Mouse (Mus musculus) c-Kit-positive CD71-positive TER-119-positive erythroid progenitor cells, embryonic 14.5 days (primary cell): Measurements from ENCODE around the gene Rbm15.
"Not testable (repeated sequence)": the region's sequence is repeated elsewhere in the genome, so short reads cannot be mapped to it uniquely, and the experiment has no call there.

ENCODE experiments used
- DNase-seq: peaks from one replicate; pipeline ENCODE4 v3.0.0-alpha.2; 2013; ENCODE audit warnings: low spot score

The Rbm15 gene

DNA sequence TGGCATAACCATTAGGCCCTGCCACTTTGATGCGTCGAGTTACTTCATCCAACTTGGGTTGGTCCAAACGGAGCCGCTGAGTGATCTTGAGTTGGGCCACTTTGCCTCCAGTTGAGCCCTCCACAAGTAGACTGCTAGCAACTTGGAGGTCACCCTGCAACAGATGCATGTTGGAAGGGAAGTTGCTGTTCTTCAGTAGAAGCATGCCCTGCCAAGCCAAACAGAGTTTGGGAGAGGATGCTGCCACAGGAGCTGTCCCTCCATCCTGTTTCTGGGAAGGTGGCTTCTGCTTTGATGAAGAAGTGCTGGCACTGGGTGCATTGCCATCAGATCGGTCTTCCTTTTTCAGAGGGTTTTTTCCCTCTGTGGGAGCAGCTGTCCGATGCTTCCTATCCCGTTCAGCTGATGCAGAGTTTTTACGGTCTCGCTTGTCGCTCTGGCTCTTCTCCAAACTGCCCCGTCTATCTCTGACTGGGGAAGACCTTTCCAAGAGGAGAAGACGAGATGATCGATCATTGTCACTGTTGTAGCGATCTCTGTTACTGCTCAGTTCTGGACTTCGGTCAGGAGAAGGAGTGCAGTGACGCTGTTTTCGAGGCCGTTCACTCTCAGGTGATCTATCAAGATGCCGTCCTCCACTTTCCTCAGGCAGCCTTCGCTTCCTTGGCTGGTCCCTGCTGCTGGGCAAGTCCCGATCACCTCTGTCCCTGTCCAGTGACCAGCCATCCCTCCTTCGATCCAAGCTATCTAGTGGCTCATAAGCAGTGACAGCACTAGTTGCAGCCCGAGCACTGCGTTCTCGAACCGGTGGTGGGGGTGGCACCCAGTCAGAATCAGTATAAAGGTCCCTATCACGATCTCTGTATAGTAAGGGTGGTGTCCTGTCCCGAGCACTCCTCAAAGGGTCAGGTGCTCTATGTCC, 2.7 kb downstream of the Rbm15 start:
- no peak for DNase-seq

DNA sequence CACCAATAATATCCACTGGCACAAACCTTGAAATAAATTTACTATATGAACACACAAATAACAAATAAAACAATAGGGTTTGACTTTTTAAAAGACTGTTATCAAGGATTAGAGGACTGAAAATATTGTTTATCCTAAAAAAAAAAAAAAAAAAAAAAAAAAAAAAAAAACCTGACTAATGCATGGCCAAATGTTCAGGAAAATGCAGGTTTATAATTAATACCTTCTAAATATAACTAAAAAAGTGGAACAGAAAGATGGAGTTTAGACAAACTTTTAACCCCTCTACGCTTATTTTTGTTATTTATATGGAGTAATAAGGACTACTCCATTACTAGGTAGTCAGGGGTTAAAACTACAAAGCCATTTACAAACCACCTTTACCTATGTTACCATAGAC, 7.0 kb downstream of the Rbm15 start:
- no peak for DNase-seq

- DNase-seq = no peak
These were observed 11.7 kb downstream of the Rbm15 start for GRCm38 (mm10) chr3:107321776-107322175.

- no peak for DNase-seq
These were observed 12.3 kb downstream of the Rbm15 start for GRCm38 (mm10) chr3:107321141-107321540.

DNA sequence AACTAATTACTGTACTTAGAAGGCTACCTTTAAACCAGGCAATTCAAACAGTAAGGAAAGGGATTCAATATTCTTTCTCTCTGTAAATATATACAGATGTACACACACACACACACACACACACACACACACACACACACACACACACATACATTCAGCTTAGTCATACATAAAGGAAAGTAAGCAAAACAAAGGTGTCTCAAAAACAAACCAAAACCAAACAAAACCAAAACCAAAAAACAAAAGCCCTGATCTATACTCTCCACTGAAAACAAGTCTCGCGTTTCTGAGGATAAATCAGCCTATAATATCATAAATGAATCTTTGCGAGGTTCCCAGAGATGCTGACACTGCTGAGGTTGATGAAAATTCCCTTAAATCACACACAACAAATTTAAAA, 16.1 kb downstream of the Rbm15 start:
- no peak for DNase-seq

GRCm38 (mm10) chr3:107296917-107297316, 36.6 kb downstream of the Rbm15 start:
- DNase-seq = not testable (repeated sequence)

GRCm38 (mm10) chr3:107295672-107296360, 37.7 kb downstream of the Rbm15 start:
- DNase-seq = no peak

DNA sequence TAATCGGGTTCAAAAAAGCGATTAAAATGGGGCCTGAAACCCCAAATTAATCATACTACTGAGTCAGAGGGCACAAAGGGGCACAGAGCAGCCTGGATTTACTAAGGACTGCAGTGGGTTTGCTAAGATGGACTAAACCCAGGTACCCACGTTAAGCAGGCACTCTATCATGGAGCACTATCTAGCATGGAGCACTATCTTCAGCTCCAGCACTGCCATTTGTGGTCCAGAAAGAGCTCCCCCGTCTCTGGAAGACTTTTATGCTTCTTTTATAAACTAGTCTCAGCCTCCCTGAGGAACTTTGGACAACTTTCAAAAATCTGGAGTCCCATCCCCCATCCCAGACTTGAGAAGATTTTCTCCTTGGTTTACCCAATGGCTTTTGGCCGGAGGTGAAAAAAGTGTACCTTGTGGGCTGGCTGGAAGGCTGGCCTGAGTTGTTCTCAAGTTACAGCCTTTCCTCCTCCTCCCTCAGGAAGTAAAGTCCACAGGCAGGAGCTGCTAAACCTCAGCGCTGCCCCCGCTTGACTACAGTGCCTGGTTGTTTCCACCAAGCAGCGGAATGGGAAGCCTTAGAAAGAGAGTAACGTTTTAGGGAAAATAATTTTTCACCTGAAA, 42.6 kb downstream of the Rbm15 start, which contains the start of gene Slc16a4:
Slc16a4 (plus strand) TSS at position 467 of the 618 bp plus-strand sequence.
- DNase-seq = no peak

DNA sequence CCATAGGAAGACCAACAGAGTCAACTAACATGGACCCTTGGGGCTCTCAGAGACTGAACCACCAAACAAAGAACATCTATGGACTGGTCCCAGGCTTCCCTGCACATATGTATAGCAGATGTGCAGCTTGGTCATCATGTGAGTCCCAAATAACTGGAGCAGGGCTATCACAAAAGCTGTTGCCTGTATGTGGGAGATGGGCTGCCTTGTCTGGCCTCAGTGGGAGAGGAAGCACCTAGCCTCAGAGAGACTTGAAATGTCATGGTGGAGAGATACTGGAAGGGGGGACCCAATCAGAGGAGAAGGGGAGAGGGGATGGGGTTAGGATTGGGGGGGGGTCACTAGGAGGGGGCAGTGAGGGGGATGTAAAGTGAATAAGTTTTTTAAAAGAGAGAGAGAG, 46.1 kb downstream of the Rbm15 start:
- no peak for DNase-seq

- no peak for DNase-seq
These were observed 47.4 kb downstream of the Rbm15 start for GRCm38 (mm10) chr3:107286123-107286522.

DNA sequence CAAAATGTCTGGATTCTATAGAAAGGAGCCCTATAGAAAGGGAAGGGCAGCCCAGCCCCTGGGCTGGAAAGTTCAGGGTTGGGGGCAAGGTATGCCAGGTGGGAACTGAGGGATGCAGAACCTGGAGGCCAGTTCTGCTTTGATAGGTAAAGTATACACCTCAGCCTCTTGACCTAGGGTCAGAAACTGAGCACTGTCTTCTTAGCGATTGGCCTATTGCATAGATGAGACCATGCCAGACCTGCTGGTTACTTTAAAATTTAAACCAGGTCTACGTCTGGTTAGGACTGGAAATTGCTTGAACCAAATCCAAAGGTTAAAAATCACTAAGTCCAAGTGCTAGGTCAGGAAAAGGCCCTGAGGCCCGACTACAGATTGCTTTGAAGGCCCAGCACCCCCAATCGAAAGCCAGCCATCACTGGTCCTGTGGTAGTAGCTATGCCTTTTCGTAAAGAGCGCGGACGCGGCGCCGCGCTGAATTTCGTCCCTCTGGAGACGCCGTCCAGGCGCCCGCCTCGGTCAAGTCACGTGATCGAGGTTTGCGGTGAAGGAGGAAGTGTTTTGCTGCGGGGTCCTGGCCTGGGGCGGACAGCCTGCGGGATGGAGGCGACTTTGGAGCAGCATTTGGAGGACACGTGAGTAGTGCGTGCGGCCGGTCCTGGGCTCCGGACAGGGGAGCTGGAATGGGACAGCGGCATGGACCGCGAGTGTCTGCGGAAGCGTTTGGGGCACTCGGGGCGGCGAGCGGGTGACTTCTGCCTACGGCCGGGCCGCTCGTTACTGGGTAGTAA, 54.8 kb downstream of the Rbm15 start, which contains the start of gene Lamtor5:
Lamtor5 (plus strand) TSS at position 380 of the 791 bp plus-strand sequence.
- DNase-seq = peak; percentile 81

GRCm38 (mm10) chr3:107276626-107277025, 56.8 kb downstream of the Rbm15 start:
- no peak for DNase-seq

DNA sequence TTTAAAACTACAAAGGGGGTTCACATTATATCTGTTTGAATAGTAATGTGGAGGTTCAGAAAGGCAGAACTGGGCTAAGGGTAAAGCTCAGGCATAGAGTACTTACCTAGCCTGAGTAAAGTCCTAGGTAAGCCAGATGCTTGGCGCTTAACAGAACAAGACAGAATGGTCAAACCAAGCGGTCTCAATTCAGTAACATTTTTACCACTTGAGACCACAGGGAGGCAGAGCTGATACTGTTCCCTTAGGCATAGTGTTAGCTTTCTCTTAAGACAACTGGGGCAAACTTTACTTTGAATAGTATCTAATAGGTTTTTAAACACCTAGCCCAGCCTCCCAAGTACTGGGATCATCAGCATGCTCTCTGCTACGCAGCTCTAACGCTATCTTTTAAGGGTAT, 57.5 kb downstream of the Rbm15 start:
- DNase-seq = no peak
